Mouse (Mus musculus): ENCODE measurements around the gene Fbxw2. TPM values are rescaled to one million over a fixed set of nuclear protein-coding genes. Genes with fewer than 3 reads are reported as not detected.
"Not testable (repeated sequence)": the region's sequence is repeated elsewhere in the genome, so short reads cannot be mapped to it uniquely, and the experiment has no call there.

Gene Fbxw2
- polyA plus RNA-seq, 1 experiment from 2014 or later = 81.6 TPM

DNA sequence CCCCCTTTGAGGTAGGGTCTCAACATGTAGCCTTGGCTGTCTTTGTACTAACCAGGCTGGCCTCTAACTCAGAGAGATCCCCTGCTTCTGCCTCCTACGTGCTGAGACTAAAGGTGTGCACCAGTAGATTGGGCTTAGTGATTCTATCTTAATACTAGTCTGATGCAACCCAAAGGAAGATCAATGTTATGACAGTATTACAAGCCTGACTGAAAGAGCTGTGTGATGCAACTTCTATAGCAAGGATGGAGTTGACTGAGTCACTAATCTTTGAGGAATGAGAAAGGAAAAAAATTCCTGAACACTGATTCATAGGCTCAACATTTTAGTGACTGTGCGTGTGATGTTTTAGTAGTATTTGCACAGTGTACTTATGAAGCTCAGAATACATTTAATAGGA is 56.1 kb downstream of the Fbxw2 start:
- no peak overlapping the region for H3K27ac ChIP-seq (replicated peaks)
- peaks cover 17% of the 10 kb centered on the region for H3K36me3 ChIP-seq
- peaks cover 27% of the 10 kb centered on the region for H3K4me1 ChIP-seq
- 0 out of 2 replicates have a peak, but pooled peaks cover 5% of the 10 kb centered on the region for H3K9me3 ChIP-seq
- H3K9ac ChIP-seq (replicated peaks) = no peak overlapping the region
- no peaks in the 10 kb centered on the region for H3K27me3 ChIP-seq
- H3K4me3 ChIP-seq = peak overlapping the region; percentile 99; the same call in 1 of the 2 replicates
- ATAC-seq (ENCODE audit: low FRiP score, low read depth) = no peak
- H3K4me2 ChIP-seq (replicated peaks) = no peak overlapping the region
- WGBS = 95% methylated on average over 2 of the region's 2 CpGs

DNA sequence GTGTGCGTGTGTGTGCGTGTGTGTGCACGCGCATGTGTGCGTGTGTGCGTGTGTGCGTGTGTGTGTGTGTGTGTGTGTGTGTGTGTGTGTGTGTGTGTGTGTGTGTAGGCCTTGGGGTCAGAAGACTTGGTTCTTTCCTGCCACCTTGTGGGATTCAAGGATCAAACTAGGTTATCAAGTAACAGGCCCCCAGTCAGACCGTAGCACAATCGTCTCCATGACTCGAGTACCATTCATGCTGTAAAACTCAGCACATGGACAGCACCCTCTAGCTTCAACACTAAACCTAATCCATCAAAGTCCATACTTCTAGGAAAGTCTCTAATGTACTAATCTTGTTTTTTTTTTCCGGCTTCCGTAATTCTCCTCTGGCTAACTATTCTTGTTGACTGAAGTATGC is 61.3 kb downstream of the Fbxw2 start:
- H3K4me2 ChIP-seq (replicated peaks) = no peak overlapping the region
- H3K4me3 ChIP-seq = no peak overlapping the region
- WGBS = 79% methylated on average over 12 of the region's 12 CpGs
- no peaks in the 10 kb centered on the region for H3K27me3 ChIP-seq
- H3K27ac ChIP-seq (replicated peaks) = no peak overlapping the region
- H3K9me3 ChIP-seq = 0 out of 2 replicates have a peak, but pooled peaks cover 5% of the 10 kb centered on the region
- no peaks in the 10 kb centered on the region for H3K4me1 ChIP-seq
- H3K36me3 ChIP-seq = no peaks in the 10 kb centered on the region
- no peak for ATAC-seq (ENCODE audit: low FRiP score, low read depth)
- no peak overlapping the region for H3K9ac ChIP-seq (replicated peaks)

DNA sequence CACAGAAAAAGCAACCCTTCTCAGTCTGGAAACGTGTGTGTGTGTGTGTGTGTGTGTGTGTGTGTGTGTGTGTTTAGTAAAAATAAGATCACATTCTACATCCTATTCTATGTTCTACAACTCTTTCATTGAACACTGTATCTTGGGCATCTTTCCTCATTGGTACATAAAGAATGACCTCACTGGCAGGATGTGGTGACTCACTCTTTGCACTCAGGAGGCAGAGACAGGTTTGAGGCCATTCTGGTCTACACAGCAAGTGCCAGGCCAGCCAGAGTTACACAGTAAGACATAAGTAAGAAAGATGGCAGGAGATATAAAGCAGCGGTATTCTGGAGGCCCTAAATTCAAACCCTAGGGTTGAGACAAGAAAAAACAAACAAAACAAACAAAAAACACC is 63.2 kb downstream of the Fbxw2 start:
- Histone ChIP-seq H3K27ac (replicated peaks) (no peak overlapping the region), H3K4me3 (no peak overlapping the region), H3K9ac (replicated peaks) (no peak overlapping the region), H3K27me3 (no peaks in the 10 kb centered on the region), H3K4me2 (replicated peaks) (no peak overlapping the region), H3K36me3 (no peaks in the 10 kb centered on the region), H3K9me3 (0 out of 2 replicates have a peak, but pooled peaks cover 5% of the 10 kb centered on the region), H3K4me1 (no peaks in the 10 kb centered on the region)
- ATAC-seq (ENCODE audit: low FRiP score, low read depth) = no peak
- 80% methylated on average over 2 of the region's 2 CpGs for WGBS

DNA sequence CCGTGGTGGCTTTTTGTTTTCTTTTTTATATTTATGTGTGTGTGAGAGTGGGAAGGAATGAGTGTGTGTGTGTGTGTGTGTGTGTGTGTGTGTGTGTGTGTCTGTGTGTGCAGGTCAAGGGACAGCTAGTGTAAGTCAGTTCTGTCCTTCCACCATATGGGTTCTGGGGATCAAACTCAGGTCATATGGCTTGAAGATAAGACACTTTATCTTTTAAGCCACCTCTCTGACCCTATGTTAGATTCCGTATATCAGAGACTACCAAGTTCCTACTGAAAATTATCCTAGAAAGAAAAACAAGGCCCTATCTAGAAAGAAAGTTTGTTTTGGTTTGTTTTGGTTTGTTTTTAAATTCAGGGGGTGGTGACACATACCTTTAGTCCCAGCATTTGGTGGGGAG is 63.9 kb downstream of the Fbxw2 start:
- Histone ChIP-seq H3K27ac (replicated peaks) (no peak overlapping the region), H3K4me1 (no peaks in the 10 kb centered on the region), H3K36me3 (no peaks in the 10 kb centered on the region), H3K4me3 (no peak overlapping the region), H3K9ac (replicated peaks) (no peak overlapping the region), H3K4me2 (replicated peaks) (no peak overlapping the region), H3K9me3 (0 out of 2 replicates have a peak, but pooled peaks cover 2% of the 10 kb centered on the region), H3K27me3 (no peaks in the 10 kb centered on the region)
- ATAC-seq (ENCODE audit: low FRiP score, low read depth) = no peak
- WGBS = 88% methylated on average over 2 of the region's 2 CpGs

DNA sequence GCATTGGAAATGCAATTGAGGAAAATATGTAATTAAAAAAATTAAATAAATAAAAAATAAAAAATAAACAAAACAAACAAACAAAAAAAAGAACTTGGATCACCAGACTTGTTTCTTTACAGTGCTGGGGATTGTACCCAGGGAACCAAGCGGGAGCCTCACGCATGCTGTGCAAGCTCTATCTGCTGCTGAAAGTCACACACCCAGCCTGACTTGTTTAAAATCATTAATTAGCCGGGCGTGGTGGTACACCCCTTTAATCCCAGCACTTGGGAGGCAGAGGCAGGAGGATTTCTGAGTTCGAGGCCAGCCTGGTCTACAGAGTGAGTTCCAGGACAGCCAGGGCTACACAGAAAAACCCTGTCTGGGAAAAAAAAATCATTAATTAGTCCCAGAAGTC is 64.8 kb downstream of the Fbxw2 start:
- not testable (repeated sequence) for H3K4me3 ChIP-seq; H3K9me3 ChIP-seq; H3K27me3 ChIP-seq; H3K4me2 ChIP-seq (replicated peaks); H3K36me3 ChIP-seq; H3K4me1 ChIP-seq; H3K27ac ChIP-seq (replicated peaks); ATAC-seq (ENCODE audit: low FRiP score, low read depth); H3K9ac ChIP-seq (replicated peaks)
- WGBS = 81% methylated on average over 5 of the region's 5 CpGs

DNA sequence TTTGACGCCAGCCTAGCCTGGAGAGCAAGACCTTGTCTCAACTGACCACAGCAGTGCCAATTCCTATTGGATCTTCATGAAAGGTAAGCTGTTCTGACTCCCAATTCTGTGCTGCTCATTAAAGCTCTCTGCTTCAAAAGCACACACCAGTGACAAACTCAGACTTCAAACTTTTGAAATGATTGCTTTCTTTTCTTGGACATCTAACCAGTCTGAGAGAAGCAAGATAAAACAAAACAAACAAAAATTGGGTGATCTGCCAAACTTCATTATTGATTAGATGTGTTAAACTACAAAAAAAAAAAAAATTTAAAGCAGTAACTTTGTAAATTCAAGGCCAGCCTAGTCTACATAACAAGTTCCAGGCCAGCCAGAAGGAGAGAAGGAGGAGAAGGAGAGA is 68.8 kb downstream of the Fbxw2 start:
- no peak for ATAC-seq (ENCODE audit: low FRiP score, low read depth)
- Histone ChIP-seq H3K4me2 (replicated peaks) (no peak overlapping the region), H3K9ac (replicated peaks) (no peak overlapping the region), H3K27ac (replicated peaks) (no peak overlapping the region), H3K4me3 (no peak overlapping the region), H3K27me3 (no peaks in the 10 kb centered on the region), H3K9me3 (no peaks in the 10 kb centered on the region), H3K4me1 (peaks cover 9% of the 10 kb centered on the region), H3K36me3 (no peaks in the 10 kb centered on the region)
- 76% methylated on average over 1 of the region's 1 CpGs for WGBS

DNA sequence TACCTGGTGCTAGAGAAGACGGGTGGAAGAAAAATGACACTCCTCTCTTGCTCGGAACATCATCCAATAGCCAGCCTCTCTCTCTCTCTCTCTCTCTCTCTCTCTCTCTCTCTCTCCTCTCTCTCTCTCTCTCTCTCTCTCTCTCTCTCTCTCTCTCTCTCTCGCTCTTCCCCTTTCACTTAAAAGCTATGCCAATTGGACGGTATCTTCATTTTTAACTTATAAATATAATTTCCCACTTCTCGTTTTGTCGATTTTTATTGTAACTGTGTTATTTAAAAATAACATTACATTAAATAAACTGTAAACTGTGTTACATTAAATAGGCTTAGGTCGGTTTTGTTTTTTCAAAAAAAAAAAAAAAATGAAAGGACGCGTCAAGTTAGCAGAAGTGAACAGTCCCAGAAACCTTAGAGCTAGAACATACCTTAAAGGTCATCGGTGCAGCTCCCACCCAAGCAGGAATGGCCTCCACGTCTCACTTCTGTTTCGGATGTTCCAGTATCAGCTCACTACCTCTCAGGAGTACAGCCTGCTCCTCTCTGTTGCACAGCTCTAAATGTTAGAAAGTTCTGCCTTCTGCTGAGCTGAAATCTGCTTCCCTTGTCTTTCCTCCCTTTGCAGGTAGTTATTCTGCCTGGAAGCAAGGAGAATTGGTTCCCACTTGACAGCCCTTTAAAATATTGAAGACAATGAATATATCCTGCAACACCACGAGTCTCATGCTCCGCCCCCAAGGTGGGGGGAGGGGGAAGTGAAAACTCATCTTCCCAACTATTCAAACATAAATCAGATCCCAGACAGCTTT is 71.4 kb downstream of the Fbxw2 start, which contains the start of gene Gapvd1:
Gene Gapvd1, minus strand, starts transcription at position 682 of the 808 bp plus-strand sequence.
- 3% methylated on average over 14 of the region's 14 CpGs for WGBS
- H3K4me1 ChIP-seq = peaks cover 15% of the 10 kb centered on the region

More for the DNA sequence above, 71.4 kb downstream of the Fbxw2 start, which contains the start of gene Gapvd1:
- Histone ChIP-seq H3K36me3 (no peaks in the 10 kb centered on the region), H3K27me3 (no peaks in the 10 kb centered on the region), H3K9ac (replicated peaks) (peak within 1 kb of the TSS; percentile 98), H3K4me2 (replicated peaks) (peak within 1 kb of the TSS; percentile 61), H3K9me3 (no peaks in the 10 kb centered on the region), H3K4me3 (peak within 1 kb of the TSS; percentile 91), H3K27ac (replicated peaks) (peak within 1 kb of the TSS; percentile 93)
- no peak for ATAC-seq (ENCODE audit: low FRiP score, low read depth)

Other genes starting within 250 kb of the Fbxw2 start
- gene Gapvd1, start 71.1 kb downstream of the Fbxw2 start, polyA plus RNA-seq (2016; fragmentation: Nextera tagmentation; extraction: Ambion mirVana) = 124 and 130 TPM in 2 replicates
- gene Hspa5, start 54.3 kb downstream of the Fbxw2 start, polyA plus RNA-seq (2016; fragmentation: Nextera tagmentation; extraction: Ambion mirVana) = 609 and 641 TPM in 2 replicates
- 20.3 and 24.6 TPM in 2 replicates for gene Rabepk, start 26.4 kb downstream of the Fbxw2 start, polyA plus RNA-seq (2016; fragmentation: Nextera tagmentation; extraction: Ambion mirVana)
- 0.10 TPM in 1 of 2 replicates, not detected in the other for gene Gm34653, start 6.7 kb upstream of the Fbxw2 start, polyA plus RNA-seq (2016; fragmentation: Nextera tagmentation; extraction: Ambion mirVana)
- 0.28 TPM in 1 of 2 replicates, not detected in the other for gene Cutal, start 48.1 kb upstream of the Fbxw2 start, polyA plus RNA-seq (2016; fragmentation: Nextera tagmentation; extraction: Ambion mirVana)
- gene Psmd5, start 48.7 kb upstream of the Fbxw2 start, polyA plus RNA-seq (2016; fragmentation: Nextera tagmentation; extraction: Ambion mirVana) = 106 and 107 TPM in 2 replicates
- 2.7 and 4.1 TPM in 2 replicates for gene Phf19, start 87.7 kb upstream of the Fbxw2 start, polyA plus RNA-seq (2016; fragmentation: Nextera tagmentation; extraction: Ambion mirVana)
- 0.35 and 1.3 TPM in 2 replicates for gene Traf1, start 135.5 kb upstream of the Fbxw2 start, polyA plus RNA-seq (2016; fragmentation: Nextera tagmentation; extraction: Ambion mirVana)
- gene Hc, start 235.1 kb upstream of the Fbxw2 start, polyA plus RNA-seq (2016; fragmentation: Nextera tagmentation; extraction: Ambion mirVana) = 0.96 and 0.99 TPM in 2 replicates